Mouse (Mus musculus) limb, embryonic 11.5 days (tissue): ENCODE results near the gene Nrp1. TPM values are rescaled to one million over a fixed set of nuclear protein-coding genes. Genes with fewer than 3 reads are reported as not detected.
A peak's percentile ranks its signal among the peaks of the same experiment; 100 is the strongest.

Experiments used
- ATAC-seq: fragments of 200-750 bp; cut with Nextera tagmentation; 2 replicates; pipeline ENCODE4 v1.8.0; 2017; ENCODE audit warnings: low read depth; ENCODE audit not compliant: insufficient number of reproducible peaks, low FRiP score, low TSS enrichment
- DNase-seq: peaks from one replicate; pipeline ENCODE4 v3.0.0-alpha.2; 2015; ENCODE audit warnings: low spot score
- H3K27ac ChIP-seq: fragments of 300-500 bp; sonication (generic); replicated peaks from 2 replicates; pipeline ENCODE4 v1.5.1; 2014; ENCODE audit warnings: low read depth, mild to moderate bottlenecking, low read length
- H3K27me3 ChIP-seq: fragments of 300-500 bp; sonication (generic); 2 replicates; pipeline ENCODE4 v1.6.1; 2014; ENCODE audit warnings: mild to moderate bottlenecking, low read length, mixed read lengths; ENCODE audit not compliant: control insufficient read depth, insufficient read depth
- H3K36me3 ChIP-seq: fragments of 300-500 bp; sonication (generic); 2 replicates; pipeline ENCODE4 v1.6.1; 2014; ENCODE audit warnings: mild to moderate bottlenecking, low read length, moderate library complexity, mixed read lengths; ENCODE audit not compliant: control insufficient read depth, insufficient read depth
- H3K4me1 ChIP-seq: fragments of 300-500 bp; sonication (generic); 2 replicates; pipeline ENCODE4 v1.6.1; 2014; ENCODE audit warnings: low read length, mixed read lengths; ENCODE audit not compliant: control insufficient read depth, insufficient read depth
- H3K4me2 ChIP-seq: fragments of 300-500 bp; sonication (generic); 2 replicates; pipeline ENCODE4 v1.6.1; 2014; ENCODE audit warnings: low read depth, mild to moderate bottlenecking, moderate library complexity; ENCODE audit not compliant: severe bottlenecking
- H3K4me3 ChIP-seq: fragments of 300-500 bp; sonication (generic); 2 replicates; pipeline ENCODE4 v1.5.1; 2014; ENCODE audit warnings: low read depth, low read length
- H3K9ac ChIP-seq: fragments of 300-500 bp; sonication (generic); 2 replicates; pipeline ENCODE4 v1.6.1; 2014; ENCODE audit warnings: mild to moderate bottlenecking, low read length
- H3K9me3 ChIP-seq: fragments of 300-500 bp; sonication (generic); 2 replicates; pipeline ENCODE4 v1.6.1; 2016; ENCODE audit warnings: low read length; ENCODE audit not compliant: control insufficient read depth
- WGBS: fragments of 180-500 bp; shearing (Covaris S2); extraction: QIAGEN DNeasy Blood & Tissue Kit; methylation state at CpG from one replicate; pipeline ENCODE4 v1.1.7; 2014; 5-methylcytosine and 5-hydroxymethylcytosine counted together
- polyA plus RNA-seq: library from polyadenylated mRNA; unstranded; fragments of >200 nt; fragmentation: Nextera tagmentation; extraction: Ambion mirVana; gene quantifications from 2 replicates; pipeline ENCODE4 v1.2.1, GENCODE M21; 2014

Gene Nrp1
- polyA plus RNA-seq, 1 experiment from 2014 or later: 51.1 TPM

DNA sequence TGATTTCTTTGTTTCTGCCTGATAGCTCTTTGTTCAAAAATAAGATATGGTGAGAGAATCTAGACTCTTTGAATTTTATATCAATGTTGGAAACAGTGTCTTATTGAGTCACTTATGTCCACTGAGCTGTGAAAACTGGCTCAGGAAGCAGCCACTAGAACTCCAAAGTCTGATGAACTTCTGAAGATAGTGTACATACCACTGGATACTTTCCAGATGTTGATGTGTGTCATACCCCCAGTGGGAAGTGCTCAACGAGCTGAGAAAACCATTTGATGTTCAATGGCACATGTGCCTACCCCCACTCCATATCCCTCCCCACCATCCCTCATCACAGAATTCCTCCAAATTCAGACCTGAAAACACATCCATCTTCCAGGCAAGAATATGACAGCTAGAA lies 92.7 kb downstream of the Nrp1 start:
- no peak for DNase-seq

DNA sequence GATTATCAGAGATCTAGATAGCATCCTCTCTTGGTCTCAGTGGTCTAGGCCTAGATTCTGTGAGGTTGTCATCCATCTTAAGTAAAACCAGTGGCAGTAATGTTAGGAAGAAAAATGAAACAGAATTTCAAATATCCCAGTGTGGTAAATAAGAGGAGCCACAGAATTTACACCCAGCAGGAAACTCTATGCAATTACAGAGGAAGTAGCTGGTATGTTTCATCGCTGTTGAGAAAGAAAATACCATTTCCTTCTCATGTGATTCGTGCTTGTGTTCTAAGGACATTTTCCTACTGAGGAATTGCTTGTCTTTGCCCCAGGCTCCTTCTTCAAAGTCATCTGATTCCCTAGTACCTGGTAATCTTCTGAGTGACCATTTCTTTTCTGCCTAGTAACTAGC lies 95.1 kb downstream of the Nrp1 start:
- no peaks in the 10 kb centered on the region; the same call in 1 of the 2 replicates for H3K36me3 ChIP-seq
- H3K4me3 ChIP-seq: no peak overlapping the region
- DNase-seq (no peak), ATAC-seq (no peak)
- 73% methylated on average over 2 of the region's 2 CpGs for WGBS
- H3K9ac ChIP-seq: no peak overlapping the region
- H3K9me3 ChIP-seq: no peaks in the 10 kb centered on the region
- 0 out of 2 replicates have a peak, but pooled peaks cover 8% of the 10 kb centered on the region for H3K4me1 ChIP-seq
- H3K27ac ChIP-seq: no peak overlapping the region
- H3K4me2 ChIP-seq: no peak overlapping the region
- no peaks in the 10 kb centered on the region for H3K27me3 ChIP-seq

More for the DNA sequence above, 92.7 kb downstream of the Nrp1 start:
- no peak overlapping the region for H3K4me2 ChIP-seq
- no peak for ATAC-seq
- WGBS: 15% methylated on average over 1 of the region's 1 CpGs
- no peaks in the 10 kb centered on the region for H3K27me3 ChIP-seq
- no peak overlapping the region for H3K9ac ChIP-seq
- peak overlapping the region; percentile 8; the same call in 1 of the 2 replicates for H3K27ac ChIP-seq
- 0 out of 2 replicates have a peak, but pooled peaks cover 9% of the 10 kb centered on the region for H3K4me1 ChIP-seq
- no peaks in the 10 kb centered on the region for H3K9me3 ChIP-seq
- H3K4me3 ChIP-seq: no peak overlapping the region
- no peaks in the 10 kb centered on the region for H3K36me3 ChIP-seq

DNA sequence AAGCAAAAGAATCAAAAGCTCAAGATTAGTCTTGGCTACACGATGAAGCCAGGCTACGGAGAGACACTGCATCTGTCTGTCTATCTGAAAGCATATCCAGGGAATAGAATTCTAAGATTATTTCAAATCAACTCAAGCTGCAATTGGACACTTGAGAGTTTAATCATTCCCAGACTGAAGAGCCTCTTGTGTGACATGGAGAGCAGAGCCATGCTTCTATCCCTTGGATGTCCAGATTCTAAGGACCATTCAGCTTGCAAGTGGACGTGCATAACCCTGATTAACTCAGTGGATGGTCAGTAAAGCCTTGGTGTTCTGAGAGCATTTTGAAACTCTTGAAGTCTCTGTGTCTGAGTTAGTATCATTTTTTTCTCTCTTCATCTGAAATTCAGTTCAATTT lies 95.6 kb downstream of the Nrp1 start:
- Histone ChIP-seq H3K4me3 (no peak overlapping the region), H3K4me1 (0 out of 2 replicates have a peak, but pooled peaks cover 8% of the 10 kb centered on the region), H3K9ac (no peak overlapping the region), H3K36me3 (no peaks in the 10 kb centered on the region; the same call in 1 of the 2 replicates), H3K27ac (no peak overlapping the region), H3K4me2 (no peak overlapping the region), H3K27me3 (no peaks in the 10 kb centered on the region), H3K9me3 (no peaks in the 10 kb centered on the region)
- ATAC-seq (no peak), DNase-seq (no peak)
- 86% methylated on average over 3 of the region's 3 CpGs for WGBS

DNA sequence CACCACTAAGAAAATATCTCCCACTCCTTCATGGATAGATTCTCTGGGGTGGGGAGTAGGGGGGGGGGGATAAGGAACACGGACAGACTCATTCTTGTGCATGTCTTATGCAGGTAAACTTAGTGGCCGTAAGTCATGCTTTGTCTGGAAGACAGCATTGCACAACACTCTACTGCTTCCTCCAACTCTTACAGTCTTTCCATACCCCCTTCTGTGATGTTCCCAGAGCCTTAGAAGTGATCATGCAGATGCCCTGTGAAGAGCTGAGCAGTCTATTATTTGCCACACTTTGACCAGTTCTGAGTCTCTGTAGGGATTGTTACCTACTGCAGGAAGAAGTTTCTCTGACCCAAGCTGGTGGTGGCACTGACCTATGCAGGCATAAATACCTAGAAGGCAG lies 98.9 kb downstream of the Nrp1 start:
- no peak overlapping the region for H3K4me2 ChIP-seq
- 89% methylated on average over 2 of the region's 2 CpGs for WGBS
- H3K36me3 ChIP-seq: no peaks in the 10 kb centered on the region; the same call in 1 of the 2 replicates
- H3K4me1 ChIP-seq: 0 out of 2 replicates have a peak, but pooled peaks cover 4% of the 10 kb centered on the region
- H3K9ac ChIP-seq: no peak overlapping the region
- H3K4me3 ChIP-seq: no peak overlapping the region
- DNase-seq (no peak), ATAC-seq (no peak)
- no peaks in the 10 kb centered on the region for H3K9me3 ChIP-seq
- H3K27me3 ChIP-seq: no peaks in the 10 kb centered on the region
- H3K27ac ChIP-seq: no peak overlapping the region

DNA sequence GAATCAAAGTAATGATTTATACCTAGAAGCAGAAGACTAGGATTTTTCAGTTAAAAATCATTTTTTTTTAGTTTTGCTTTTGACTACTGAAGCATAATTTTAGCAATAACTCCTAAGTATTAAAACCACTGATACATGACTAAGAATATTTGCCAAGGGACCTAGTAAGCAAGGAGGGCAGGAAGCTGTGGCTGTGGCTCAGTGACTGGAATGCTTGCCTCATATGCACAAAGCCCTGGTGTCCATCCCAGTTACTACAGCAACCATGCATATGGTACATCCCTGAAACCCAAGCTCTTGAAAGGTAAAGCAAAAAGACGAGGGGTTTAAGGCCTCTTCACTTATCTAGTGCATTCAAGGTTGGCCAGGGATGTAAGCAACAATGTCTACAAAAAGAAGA lies 101.3 kb downstream of the Nrp1 start:
- ATAC-seq: no peak
- no peak for DNase-seq
- H3K27me3 ChIP-seq: no peaks in the 10 kb centered on the region
- WGBS: 65% methylated on average over 1 of the region's 1 CpGs
- H3K36me3 ChIP-seq: no peaks in the 10 kb centered on the region; the same call in 1 of the 2 replicates
- no peak overlapping the region for H3K27ac ChIP-seq
- H3K9me3 ChIP-seq: no peaks in the 10 kb centered on the region
- H3K4me2 ChIP-seq: no peak overlapping the region
- H3K4me3 ChIP-seq: no peak overlapping the region
- H3K9ac ChIP-seq: no peak overlapping the region
- H3K4me1 ChIP-seq: 0 out of 2 replicates have a peak, but pooled peaks cover 4% of the 10 kb centered on the region

DNA sequence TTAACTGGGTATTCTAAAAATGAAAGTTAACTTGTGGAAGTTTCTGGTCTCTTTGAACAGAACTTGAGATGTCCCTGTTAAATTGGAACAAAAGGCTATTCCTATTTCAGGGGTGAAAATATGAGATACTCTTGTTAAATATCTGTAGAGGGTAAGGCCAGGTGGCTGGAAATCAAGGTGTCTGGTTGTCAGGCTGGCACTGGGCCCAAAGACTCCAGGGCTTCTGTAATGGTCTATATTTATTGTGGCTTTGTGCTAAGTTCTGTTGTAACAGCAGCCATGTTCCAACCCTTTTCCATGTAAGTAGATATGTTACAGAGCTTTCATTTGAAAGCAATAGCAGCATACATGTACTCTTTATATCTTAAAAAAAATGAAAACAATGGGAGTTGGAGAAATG lies 103.3 kb downstream of the Nrp1 start:
- no peaks in the 10 kb centered on the region for H3K36me3 ChIP-seq
- H3K4me3 ChIP-seq: no peak overlapping the region
- 0 out of 2 replicates have a peak, but pooled peaks cover 4% of the 10 kb centered on the region for H3K4me1 ChIP-seq
- no peak for ATAC-seq
- no peaks in the 10 kb centered on the region for H3K27me3 ChIP-seq
- no peak for DNase-seq
- H3K4me2 ChIP-seq: no peak overlapping the region
- H3K9me3 ChIP-seq: no peaks in the 10 kb centered on the region
- H3K9ac ChIP-seq: no peak overlapping the region
- H3K27ac ChIP-seq: no peak overlapping the region

DNA sequence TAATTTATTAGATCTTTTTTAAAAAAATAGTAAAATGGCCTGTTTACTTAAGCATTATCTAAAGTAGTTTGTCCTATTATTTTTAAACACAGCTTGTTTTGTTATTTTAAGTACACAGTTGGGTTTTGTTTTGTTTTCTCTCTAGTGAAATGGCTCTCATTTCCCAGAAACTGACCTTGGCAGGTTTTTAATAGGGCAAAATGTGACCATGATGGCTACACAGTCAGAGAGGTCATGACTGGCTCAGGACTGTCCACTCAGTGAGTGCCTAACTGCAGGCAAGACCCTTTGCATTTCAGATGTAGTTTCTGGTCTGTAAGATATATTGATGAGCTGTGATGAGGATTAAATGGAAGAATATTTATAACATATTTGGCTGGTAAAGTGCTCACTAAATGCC lies 104.8 kb downstream of the Nrp1 start:
- ATAC-seq (no peak), DNase-seq (no peak)
- Histone ChIP-seq H3K27me3 (no peaks in the 10 kb centered on the region), H3K36me3 (no peaks in the 10 kb centered on the region), H3K9ac (no peak overlapping the region), H3K4me3 (no peak overlapping the region), H3K4me2 (no peak overlapping the region), H3K4me1 (no peaks in the 10 kb centered on the region), H3K27ac (no peak overlapping the region), H3K9me3 (no peaks in the 10 kb centered on the region)

DNA sequence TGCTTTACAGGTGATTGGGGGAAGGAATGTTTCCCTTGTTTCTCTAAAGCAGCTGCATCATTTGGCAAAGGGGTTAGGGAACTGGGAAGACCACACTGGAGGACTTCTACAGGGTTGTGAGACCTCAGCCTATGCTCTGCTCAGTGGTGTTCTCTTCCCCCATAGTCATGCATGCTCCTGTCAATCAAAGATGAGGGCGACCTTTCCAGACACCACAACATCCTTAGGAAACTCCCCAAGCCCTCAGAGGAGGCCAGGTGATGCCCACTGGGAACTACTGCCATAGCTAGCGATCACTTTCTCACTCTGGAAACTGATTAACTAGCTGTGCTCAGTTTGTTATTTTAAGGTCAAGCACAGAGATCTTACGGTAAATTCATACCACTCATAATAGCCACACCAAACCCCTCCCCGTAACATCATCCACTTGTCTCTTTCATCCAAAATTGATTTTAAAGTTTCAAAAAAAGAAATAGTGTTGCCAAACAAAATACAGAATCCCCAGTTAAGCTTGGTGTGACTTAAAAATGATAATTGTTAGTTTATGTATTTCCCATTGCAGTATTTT lies 105.7 kb downstream of the Nrp1 start:
- H3K9me3 ChIP-seq: no peaks in the 10 kb centered on the region
- no peak overlapping the region for H3K4me2 ChIP-seq
- no peak overlapping the region for H3K4me3 ChIP-seq
- H3K27ac ChIP-seq: no peak overlapping the region
- H3K4me1 ChIP-seq: no peaks in the 10 kb centered on the region
- no peak for ATAC-seq
- H3K36me3 ChIP-seq: no peaks in the 10 kb centered on the region
- H3K27me3 ChIP-seq: no peaks in the 10 kb centered on the region
- no peak overlapping the region for H3K9ac ChIP-seq
- no peak for DNase-seq
- 88% methylated on average over 4 of the region's 4 CpGs for WGBS

DNA sequence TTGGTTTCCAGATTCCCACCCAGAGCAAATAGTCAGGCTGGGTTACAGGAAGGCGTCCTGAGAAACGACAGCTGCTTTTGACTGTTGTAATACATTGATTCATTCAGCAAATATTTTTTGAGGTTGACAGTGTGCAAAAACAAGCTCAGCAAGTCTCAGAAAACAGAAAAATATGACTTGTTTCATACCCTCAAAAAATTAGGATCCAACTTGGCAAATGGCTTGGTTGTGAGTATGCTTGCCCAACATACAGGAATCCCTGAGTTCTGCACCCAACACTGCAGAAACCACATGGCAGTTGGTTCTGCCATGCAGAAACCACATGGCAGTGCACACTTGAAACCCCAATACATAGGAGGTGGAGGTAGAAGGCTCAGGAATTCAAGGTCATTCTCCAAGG lies 107.1 kb downstream of the Nrp1 start:
- no peaks in the 10 kb centered on the region for H3K9me3 ChIP-seq
- no peaks in the 10 kb centered on the region for H3K4me1 ChIP-seq
- DNase-seq: no peak
- no peaks in the 10 kb centered on the region for H3K36me3 ChIP-seq
- H3K27ac ChIP-seq: no peak overlapping the region
- WGBS: 91% methylated on average over 2 of the region's 2 CpGs
- no peak for ATAC-seq
- H3K9ac ChIP-seq: no peak overlapping the region
- H3K4me2 ChIP-seq: no peak overlapping the region
- no peak overlapping the region for H3K4me3 ChIP-seq
- H3K27me3 ChIP-seq: no peaks in the 10 kb centered on the region
